Mouse (Mus musculus) neural tube, embryonic 14.5 days (tissue): ENCODE measurements at regions not wholly inside any gene's neighbourhood (a gene's known extent, or its start where the extent isn't known, plus 50 kb on each side); places are given as distances from the start of the nearest gene placed in this dataset.
"Not testable (repeated sequence)": the region's sequence is repeated elsewhere in the genome, so short reads cannot be mapped to it uniquely, and the experiment has no call there.

Source experiments
- ATAC-seq: fragments of 200-750 bp; cut with Nextera tagmentation; 2 replicates; pipeline ENCODE4 v1.8.0; 2017; ENCODE audit warnings: low read depth, mild to moderate bottlenecking, moderate TSS enrichment, moderate library complexity
- H3K27ac ChIP-seq: fragments of 300-500 bp; sonication (generic); 2 replicates; pipeline ENCODE4 v1.5.1; 2014; ENCODE audit warnings: low read depth, mild to moderate bottlenecking, control low read depth, low read length, moderate library complexity, mixed read lengths
- H3K27me3 ChIP-seq: fragments of 300-500 bp; sonication (generic); 2 replicates; pipeline ENCODE4 v1.6.1; 2014; ENCODE audit warnings: low read length; ENCODE audit not compliant: control insufficient read depth, insufficient read depth
- H3K36me3 ChIP-seq: fragments of 300-500 bp; sonication (generic); 2 replicates; pipeline ENCODE4 v1.6.1; 2014; ENCODE audit warnings: low read length, mixed read lengths; ENCODE audit not compliant: control insufficient read depth, insufficient read depth
- H3K4me1 ChIP-seq: fragments of 300-500 bp; sonication (generic); 2 replicates; pipeline ENCODE4 v1.6.1; 2014; ENCODE audit warnings: low read length; ENCODE audit not compliant: control insufficient read depth, insufficient read depth
- H3K4me2 ChIP-seq: fragments of 300-500 bp; sonication (generic); 2 replicates; pipeline ENCODE4 v1.6.1; 2014; ENCODE audit warnings: mild to moderate bottlenecking, low read depth, low read length, control low read depth
- H3K4me3 ChIP-seq: fragments of 300-500 bp; sonication (generic); 2 replicates; pipeline ENCODE4 v1.5.1; 2014; ENCODE audit warnings: low read depth, low read length, control low read depth, mixed read lengths
- H3K9ac ChIP-seq: fragments of 300-500 bp; sonication (generic); replicated peaks from 2 replicates; pipeline ENCODE4 v1.6.1; 2014; ENCODE audit warnings: low read depth, mild to moderate bottlenecking, control low read depth, low read length, mixed read lengths
- H3K9me3 ChIP-seq: fragments of 300-500 bp; sonication (generic); 2 replicates; pipeline ENCODE4 v1.6.1; 2016; ENCODE audit warnings: low read length; ENCODE audit not compliant: control insufficient read depth
- WGBS: fragments of 180-500 bp; shearing (Covaris S2); extraction: QIAGEN DNeasy Blood & Tissue Kit; methylation state at CpG from one replicate; pipeline ENCODE4 v1.1.7; 2014; 5-methylcytosine and 5-hydroxymethylcytosine counted together

- Histone ChIP-seq H3K27me3 (no peaks in the 10 kb centered on the region), H3K4me3 (no peak overlapping the region), H3K9ac (no peak overlapping the region), H3K4me2 (no peak overlapping the region), H3K9me3 (no peaks in the 10 kb centered on the region), H3K27ac (peak overlapping the region; percentile 7; the same call in 1 of the 2 replicates), H3K36me3 (peaks cover 3% of the 10 kb centered on the region; the same call in 1 of the 2 replicates), H3K4me1 (peaks cover 17% of the 10 kb centered on the region)
- WGBS = 42% methylated on average over 16 of the region's 16 CpGs
- no peak for ATAC-seq
These were observed 269.2 kb upstream of the Ubash3b start for GRCm38 (mm10) chr9:41430391-41431343.

DNA sequence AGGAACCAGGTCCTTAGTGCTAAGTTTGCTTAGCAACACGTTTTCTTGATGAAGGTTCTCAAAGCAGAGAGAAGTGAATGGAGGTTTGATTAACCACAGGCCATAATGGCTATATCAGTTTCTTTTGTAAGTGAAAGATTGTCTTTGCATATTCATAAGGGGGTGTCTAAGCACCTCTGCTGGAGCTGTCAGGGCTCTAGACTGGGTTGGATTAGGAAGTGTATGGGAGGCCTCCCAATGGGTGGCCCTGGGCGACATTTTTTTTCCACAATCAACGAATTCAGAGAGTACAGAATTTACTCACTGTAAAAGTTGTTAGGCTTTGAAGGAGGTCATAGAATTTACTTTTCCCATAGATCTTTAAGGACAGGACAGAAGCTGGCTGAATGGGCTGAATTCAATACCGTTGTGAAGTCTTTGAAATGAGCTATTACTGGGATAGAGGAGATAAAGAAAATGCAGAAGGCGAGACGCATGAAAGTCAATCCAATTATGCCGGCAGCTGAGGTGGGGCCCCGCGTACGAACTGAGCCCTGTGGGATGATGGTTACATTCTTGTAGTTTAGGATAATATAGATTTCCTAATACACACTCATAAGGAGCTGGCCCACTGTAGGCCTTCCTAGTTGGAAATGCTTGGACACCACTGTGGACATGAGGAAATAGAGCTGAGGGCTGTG, 268.4 kb upstream of the Ubash3b start:
- H3K9ac ChIP-seq = no peak overlapping the region
- no peak overlapping the region for H3K4me3 ChIP-seq
- 28% methylated on average over 10 of the region's 10 CpGs for WGBS
- no peak overlapping the region; the same call in 1 of the 2 replicates for H3K27ac ChIP-seq
- H3K4me1 ChIP-seq = peaks cover 17% of the 10 kb centered on the region
- H3K9me3 ChIP-seq = no peaks in the 10 kb centered on the region
- ATAC-seq = 0 out of 2 replicates have a peak, but pooled peaks have one; percentile 17
- H3K4me2 ChIP-seq = no peak overlapping the region
- peaks cover 3% of the 10 kb centered on the region; the same call in 1 of the 2 replicates for H3K36me3 ChIP-seq
- no peaks in the 10 kb centered on the region for H3K27me3 ChIP-seq

GRCm38 (mm10) chr9:41429236-41429635, 267.7 kb upstream of the Ubash3b start:
- H3K9me3 ChIP-seq = no peaks in the 10 kb centered on the region
- H3K27me3 ChIP-seq = no peaks in the 10 kb centered on the region
- 44% methylated on average over 4 of the region's 4 CpGs for WGBS
- peaks cover 17% of the 10 kb centered on the region for H3K4me1 ChIP-seq
- H3K27ac ChIP-seq = no peak overlapping the region
- H3K9ac ChIP-seq = no peak overlapping the region
- ATAC-seq = no peak
- H3K4me3 ChIP-seq = no peak overlapping the region
- H3K4me2 ChIP-seq = no peak overlapping the region
- H3K36me3 ChIP-seq = peaks cover 3% of the 10 kb centered on the region; the same call in 1 of the 2 replicates

GRCm38 (mm10) chr9:41426698-41427097, 265.2 kb upstream of the Ubash3b start:
- no peaks in the 10 kb centered on the region for H3K36me3 ChIP-seq
- H3K4me2 ChIP-seq = no peak overlapping the region
- H3K27me3 ChIP-seq = no peaks in the 10 kb centered on the region
- H3K9ac ChIP-seq = no peak overlapping the region
- H3K4me3 ChIP-seq = no peak overlapping the region
- no peak for ATAC-seq
- H3K9me3 ChIP-seq = no peaks in the 10 kb centered on the region
- H3K4me1 ChIP-seq = peaks cover 17% of the 10 kb centered on the region
- WGBS = 91% methylated on average over 7 of the region's 7 CpGs
- H3K27ac ChIP-seq = no peak overlapping the region

DNA sequence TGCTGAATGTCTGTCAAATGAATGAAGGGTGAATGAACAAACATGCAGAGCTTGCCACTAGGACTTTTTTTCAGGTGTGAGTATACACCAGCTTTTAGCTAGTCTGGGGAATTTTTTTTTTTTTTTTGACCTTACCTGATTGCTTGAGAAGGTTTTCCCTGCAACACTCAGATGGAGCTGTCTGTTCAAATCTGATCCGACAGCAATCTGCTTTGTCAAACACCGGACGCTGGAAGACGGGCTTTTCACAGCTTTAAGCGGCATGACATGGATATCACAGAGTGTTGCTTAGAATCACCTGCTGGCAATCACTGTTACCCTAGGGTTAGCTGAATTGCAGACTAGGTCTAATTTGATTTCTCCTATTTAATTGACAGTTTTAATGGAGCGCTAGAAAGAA, 263.7 kb upstream of the Ubash3b start:
- no peaks in the 10 kb centered on the region for H3K9me3 ChIP-seq
- no peak for ATAC-seq
- H3K36me3 ChIP-seq = no peaks in the 10 kb centered on the region
- WGBS = 82% methylated on average over 6 of the region's 6 CpGs
- H3K27me3 ChIP-seq = no peaks in the 10 kb centered on the region
- no peak overlapping the region for H3K9ac ChIP-seq
- no peak overlapping the region for H3K4me3 ChIP-seq
- no peak overlapping the region for H3K4me2 ChIP-seq
- H3K4me1 ChIP-seq = peaks cover 5% of the 10 kb centered on the region
- no peak overlapping the region for H3K27ac ChIP-seq

DNA sequence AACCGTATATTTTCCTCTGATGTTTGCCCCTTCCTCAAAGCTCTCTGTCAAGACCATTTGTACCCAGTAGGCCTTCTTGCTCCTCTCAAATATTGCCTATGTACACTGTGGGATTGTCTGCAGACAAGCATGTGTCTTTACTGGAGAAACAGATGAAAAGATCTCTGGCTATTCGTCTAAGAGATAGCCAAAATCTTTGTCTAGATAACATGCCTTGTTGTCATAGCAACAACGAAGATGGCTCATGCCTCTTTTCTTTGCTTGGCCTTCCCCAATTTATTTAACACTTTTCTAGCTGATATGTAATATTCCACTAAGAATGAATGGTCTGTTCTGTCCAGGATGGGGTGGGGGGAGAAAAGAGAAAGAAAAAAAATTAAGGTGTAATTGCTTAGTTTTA, 252.3 kb upstream of the Ubash3b start:
- no peak overlapping the region for H3K4me3 ChIP-seq
- no peak overlapping the region for H3K9ac ChIP-seq
- WGBS = 62% methylated on average over 3 of the region's 3 CpGs
- no peak overlapping the region for H3K4me2 ChIP-seq
- no peaks in the 10 kb centered on the region for H3K4me1 ChIP-seq
- H3K27me3 ChIP-seq = no peaks in the 10 kb centered on the region
- H3K9me3 ChIP-seq = no peaks in the 10 kb centered on the region
- H3K27ac ChIP-seq = no peak overlapping the region
- no peaks in the 10 kb centered on the region for H3K36me3 ChIP-seq
- ATAC-seq = no peak

- H3K4me2 ChIP-seq, H3K9ac ChIP-seq, H3K4me1 ChIP-seq, H3K9me3 ChIP-seq, H3K27me3 ChIP-seq, H3K4me3 ChIP-seq, H3K36me3 ChIP-seq, H3K27ac ChIP-seq, ATAC-seq: not testable (repeated sequence)
These were observed 251.6 kb upstream of the Ubash3b start for GRCm38 (mm10) chr9:41413091-41413490.

GRCm38 (mm10) chr9:41412174-41412757, 250.8 kb upstream of the Ubash3b start:
- WGBS = 41% methylated on average over 5 of the region's 5 CpGs

DNA sequence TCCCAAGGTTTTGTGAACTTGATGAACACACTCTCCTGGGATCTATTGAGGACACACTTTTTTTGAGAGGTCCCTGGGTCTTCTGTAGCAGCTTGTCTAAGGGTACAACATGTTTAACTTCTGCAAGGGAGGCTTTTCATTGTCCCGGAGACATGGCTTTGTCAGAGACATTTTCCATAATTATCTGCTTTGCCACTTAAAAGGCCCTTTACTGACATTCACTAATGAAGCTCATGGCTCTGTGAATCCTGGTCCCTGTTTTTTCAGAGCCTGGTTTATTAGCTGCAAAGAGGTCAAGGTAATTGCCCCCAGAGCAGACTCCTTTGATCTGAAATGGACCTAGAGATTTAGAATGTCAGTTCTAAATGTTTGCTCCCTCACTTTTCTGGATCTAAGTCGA, 246.8 kb upstream of the Ubash3b start:
- Histone ChIP-seq H3K4me3 (no peak overlapping the region), H3K27ac (no peak overlapping the region), H3K9ac (no peak overlapping the region), H3K9me3 (no peaks in the 10 kb centered on the region), H3K36me3 (peaks cover 2% of the 10 kb centered on the region; the same call in 1 of the 2 replicates), H3K4me1 (no peaks in the 10 kb centered on the region), H3K4me2 (no peak overlapping the region), H3K27me3 (no peaks in the 10 kb centered on the region)
- 53% methylated on average over 2 of the region's 2 CpGs for WGBS
- no peak for ATAC-seq

More at GRCm38 (mm10) chr9:41412174-41412757, 250.8 kb upstream of the Ubash3b start:
- ATAC-seq = no peak
- no peaks in the 10 kb centered on the region for H3K4me1 ChIP-seq
- H3K4me2 ChIP-seq = no peak overlapping the region
- H3K4me3 ChIP-seq = no peak overlapping the region
- no peaks in the 10 kb centered on the region for H3K36me3 ChIP-seq
- H3K27ac ChIP-seq = no peak overlapping the region
- no peak overlapping the region for H3K9ac ChIP-seq
- H3K27me3 ChIP-seq = no peaks in the 10 kb centered on the region
- no peaks in the 10 kb centered on the region for H3K9me3 ChIP-seq
